Mouse (Mus musculus) forebrain, embryonic 14.5 days (tissue): ENCODE measurements around the gene Ascl3. TPM values are rescaled to one million over a fixed set of nuclear protein-coding genes. Genes with fewer than 3 reads are reported as not detected.

Experiments used
- ATAC-seq: fragments of 200-750 bp; cut with Nextera tagmentation; 2 replicates; pipeline ENCODE4 v1.8.0; 2017; ENCODE audit warnings: mild to moderate bottlenecking, moderate library complexity
- DNase-seq: peaks from one replicate; pipeline ENCODE4 v3.0.0-alpha.2; 2015; ENCODE audit warnings: low spot score
- H3K27ac ChIP-seq: fragments of 300-500 bp; sonication (generic); 2 replicates; pipeline ENCODE4 v1.5.1; 2014; ENCODE audit warnings: low read depth, mild to moderate bottlenecking, control low read depth, low read length, moderate library complexity
- H3K27me3 ChIP-seq: fragments of 300-500 bp; sonication (generic); replicated peaks from 2 replicates; pipeline ENCODE4 v1.6.1; 2014; ENCODE audit warnings: low read length, control low read depth, mixed read lengths; ENCODE audit not compliant: control insufficient read depth, insufficient read depth
- H3K36me3 ChIP-seq: fragments of 300-500 bp; sonication (generic); 2 replicates; pipeline ENCODE4 v1.6.1; 2014; ENCODE audit warnings: low read length, control low read depth; ENCODE audit not compliant: control insufficient read depth, insufficient read depth
- H3K4me1 ChIP-seq: fragments of 300-500 bp; sonication (generic); 2 replicates; pipeline ENCODE4 v1.6.1; 2014; ENCODE audit warnings: antibody characterized with exemption, low read length, control low read depth; ENCODE audit not compliant: control insufficient read depth, insufficient read depth
- H3K4me2 ChIP-seq: fragments of 300-500 bp; sonication (generic); 2 replicates; pipeline ENCODE4 v1.6.1; 2014; ENCODE audit warnings: mild to moderate bottlenecking, control low read depth, low read length
- H3K4me3 ChIP-seq: fragments of 300-500 bp; sonication (generic); 2 replicates; pipeline ENCODE4 v1.5.1; 2014; ENCODE audit warnings: low read depth, low read length, control low read depth
- H3K9ac ChIP-seq: fragments of 300-500 bp; sonication (generic); 2 replicates; pipeline ENCODE4 v1.6.1; 2014; ENCODE audit warnings: mild to moderate bottlenecking, low read length, control low read depth, moderate library complexity
- H3K9me3 ChIP-seq: fragments of 300-500 bp; sonication (generic); replicated peaks from 2 replicates; pipeline ENCODE4 v1.6.1; 2016; ENCODE audit warnings: low read length, control low read depth, mixed read lengths; ENCODE audit not compliant: control insufficient read depth
- WGBS: fragments of 180-500 bp; shearing (Covaris S2); extraction: QIAGEN DNeasy Blood & Tissue Kit; methylation state at CpG from one replicate; pipeline ENCODE4 v1.1.7; 2014; 5-methylcytosine and 5-hydroxymethylcytosine counted together
- polyA plus RNA-seq: library from polyadenylated mRNA; unstranded; fragments of >200 nt; fragmentation: Nextera tagmentation; extraction: Ambion mirVana; gene quantifications from 2 replicates; pipeline ENCODE4 v1.2.1, GENCODE M21; 2014

The Ascl3 gene
- polyA plus RNA-seq, result not detected in 2 replicates

GRCm38 (mm10) chr7:109731626-109732025 lies at the start of gene Ascl3:
TSS of gene Ascl3 (minus strand) at chr7:109731726.
- no peak for ATAC-seq

GRCm38 (mm10) chr7:109781087-109781469 lies 49.6 kb upstream of the Ascl3 start:
- peak overlapping the region; percentile 53 for H3K4me3 ChIP-seq
- WGBS, result 1% methylated on average over 24 of the region's 24 CpGs
- H3K4me2 ChIP-seq, result peak overlapping the region; percentile 97
- ATAC-seq, result peak; percentile 45; the same call in 1 of the 2 replicates
- H3K9ac ChIP-seq, result peak overlapping the region; percentile 66
- no peak for DNase-seq
- H3K4me1 ChIP-seq, result peaks cover 4% of the 10 kb centered on the region; the same call in 1 of the 2 replicates
- no peaks in the 10 kb centered on the region for H3K36me3 ChIP-seq
- H3K9me3 ChIP-seq, result no peaks in the 10 kb centered on the region
- H3K27me3 ChIP-seq, result peaks cover 23% of the 10 kb centered on the region
- no peak overlapping the region for H3K27ac ChIP-seq

More at GRCm38 (mm10) chr7:109731626-109732025, at the start of gene Ascl3:
- Histone ChIP-seq H3K4me3 (no peak within 1 kb of the TSS), H3K4me1 (no peaks in the 10 kb centered on the region), H3K4me2 (no peak within 1 kb of the TSS), H3K27me3 (no peaks in the 10 kb centered on the region), H3K27ac (no peak within 1 kb of the TSS), H3K9me3 (no peaks in the 10 kb centered on the region), H3K9ac (no peak within 1 kb of the TSS), H3K36me3 (peaks cover 20% of the 10 kb centered on the region)
- WGBS, result 94% methylated on average over 5 of the region's 5 CpGs
- no peak for DNase-seq

- no peak overlapping the region for H3K4me2 ChIP-seq
- no peaks in the 10 kb centered on the region for H3K27me3 ChIP-seq
- H3K4me3 ChIP-seq, result no peak overlapping the region
- no peak overlapping the region for H3K9ac ChIP-seq
- H3K27ac ChIP-seq, result no peak overlapping the region
- ATAC-seq (no peak), DNase-seq (no peak)
- no peaks in the 10 kb centered on the region for H3K36me3 ChIP-seq
- H3K9me3 ChIP-seq, result no peaks in the 10 kb centered on the region
- no peaks in the 10 kb centered on the region for H3K4me1 ChIP-seq
Observed at GRCm38 (mm10) chr7:109772251-109772650, 40.7 kb upstream of the Ascl3 start.

- Histone ChIP-seq H3K27ac (no peak overlapping the region), H3K27me3 (no peaks in the 10 kb centered on the region), H3K36me3 (no peaks in the 10 kb centered on the region), H3K4me2 (no peak overlapping the region), H3K4me1 (0 out of 2 replicates have a peak, but pooled peaks cover 2% of the 10 kb centered on the region), H3K4me3 (no peak overlapping the region), H3K9ac (no peak overlapping the region), H3K9me3 (no peaks in the 10 kb centered on the region)
- WGBS, result 66% methylated on average over 2 of the region's 2 CpGs
- ATAC-seq, result no peak
- DNase-seq, result no peak
Observed at GRCm38 (mm10) chr7:109768699-109769383, 37.3 kb upstream of the Ascl3 start.

- no peak for ATAC-seq
- no peak overlapping the region for H3K27ac ChIP-seq
Observed at GRCm38 (mm10) chr7:109767575-109768350, 36.2 kb upstream of the Ascl3 start.

GRCm38 (mm10) chr7:109764009-109764408 lies 32.5 kb upstream of the Ascl3 start:
- Histone ChIP-seq H3K36me3 (no peaks in the 10 kb centered on the region), H3K4me1 (0 out of 2 replicates have a peak, but pooled peaks cover 4% of the 10 kb centered on the region), H3K27me3 (no peaks in the 10 kb centered on the region), H3K9me3 (no peaks in the 10 kb centered on the region), H3K4me2 (no peak overlapping the region), H3K4me3 (no peak overlapping the region), H3K9ac (no peak overlapping the region), H3K27ac (no peak overlapping the region)
- DNase-seq, result peak; percentile 71
- peak; percentile 37 for ATAC-seq
- 14% methylated on average over 2 of the region's 2 CpGs for WGBS

More at GRCm38 (mm10) chr7:109767575-109768350, 36.2 kb upstream of the Ascl3 start:
- 83% methylated on average over 7 of the region's 7 CpGs for WGBS
- no peak for DNase-seq
- no peak overlapping the region for H3K9ac ChIP-seq
- no peaks in the 10 kb centered on the region for H3K9me3 ChIP-seq
- 0 out of 2 replicates have a peak, but pooled peaks cover 4% of the 10 kb centered on the region for H3K4me1 ChIP-seq
- H3K4me2 ChIP-seq, result no peak overlapping the region
- no peaks in the 10 kb centered on the region for H3K36me3 ChIP-seq
- H3K4me3 ChIP-seq, result no peak overlapping the region
- H3K27me3 ChIP-seq, result no peaks in the 10 kb centered on the region

- 95% methylated on average over 3 of the region's 3 CpGs for WGBS
- H3K4me3 ChIP-seq, result no peak overlapping the region
- ATAC-seq, result no peak
Observed at GRCm38 (mm10) chr7:109756291-109756690, 24.8 kb upstream of the Ascl3 start.

GRCm38 (mm10) chr7:109754034-109754433 lies 22.5 kb upstream of the Ascl3 start:
- H3K4me3 ChIP-seq, result no peak overlapping the region

More at GRCm38 (mm10) chr7:109756291-109756690, 24.8 kb upstream of the Ascl3 start:
- no peaks in the 10 kb centered on the region for H3K27me3 ChIP-seq
- no peak overlapping the region for H3K4me2 ChIP-seq
- H3K27ac ChIP-seq, result no peak overlapping the region
- H3K9me3 ChIP-seq, result no peaks in the 10 kb centered on the region
- H3K9ac ChIP-seq, result no peak overlapping the region
- peaks cover 5% of the 10 kb centered on the region; the same call in 1 of the 2 replicates for H3K4me1 ChIP-seq
- no peaks in the 10 kb centered on the region for H3K36me3 ChIP-seq
- DNase-seq, result no peak

More at GRCm38 (mm10) chr7:109754034-109754433, 22.5 kb upstream of the Ascl3 start:
- Histone ChIP-seq H3K9ac (no peak overlapping the region), H3K36me3 (no peaks in the 10 kb centered on the region), H3K4me1 (peaks cover 5% of the 10 kb centered on the region; the same call in 1 of the 2 replicates), H3K9me3 (no peaks in the 10 kb centered on the region), H3K4me2 (no peak overlapping the region), H3K27me3 (no peaks in the 10 kb centered on the region), H3K27ac (no peak overlapping the region)
- 91% methylated on average over 8 of the region's 8 CpGs for WGBS
- ATAC-seq, result no peak
- DNase-seq, result no peak
